Mouse (Mus musculus) cerebellum, adult (tissue): ENCODE results near the gene C3ar1.

ENCODE experiments used
- ATAC-seq: cut with Nextera tagmentation; 2 replicates; pipeline ENCODE4 v1.9.2; 2017; ENCODE audit warnings: mild to moderate bottlenecking, moderate library complexity, mixed read lengths; ENCODE audit not compliant: insufficient number of reproducible peaks, low FRiP score, low TSS enrichment

The C3ar1 gene

GRCm38 (mm10) chr6:122801301-122801800 lies 54.6 kb downstream of the C3ar1 start, which contains the start of gene Slc2a3:
Gene Slc2a3 (minus strand): TSS chr6:122801640.
- ATAC-seq, result peak; percentile 79

GRCm38 (mm10) chr6:122800640-122801300 lies 55.2 kb downstream of the C3ar1 start:
- peak; percentile 51; the same call in 1 of the 2 replicates for ATAC-seq
